Mouse (Mus musculus) natural killer cell, adult 2 months (primary cell): ENCODE measurements around the gene Gprasp1.
A peak's percentile ranks its signal among the peaks of the same experiment; 100 is the strongest.
"Not testable (repeated sequence)": the region's sequence is repeated elsewhere in the genome, so short reads cannot be mapped to it uniquely, and the experiment has no call there.

Source experiments
- DNase-seq, 2 experiments: peaks; one replicate each; pipeline ENCODE4 v3.0.0; 2022; ENCODE audit warnings: low spot score in 2 of 2

Gene Gprasp1

DNA sequence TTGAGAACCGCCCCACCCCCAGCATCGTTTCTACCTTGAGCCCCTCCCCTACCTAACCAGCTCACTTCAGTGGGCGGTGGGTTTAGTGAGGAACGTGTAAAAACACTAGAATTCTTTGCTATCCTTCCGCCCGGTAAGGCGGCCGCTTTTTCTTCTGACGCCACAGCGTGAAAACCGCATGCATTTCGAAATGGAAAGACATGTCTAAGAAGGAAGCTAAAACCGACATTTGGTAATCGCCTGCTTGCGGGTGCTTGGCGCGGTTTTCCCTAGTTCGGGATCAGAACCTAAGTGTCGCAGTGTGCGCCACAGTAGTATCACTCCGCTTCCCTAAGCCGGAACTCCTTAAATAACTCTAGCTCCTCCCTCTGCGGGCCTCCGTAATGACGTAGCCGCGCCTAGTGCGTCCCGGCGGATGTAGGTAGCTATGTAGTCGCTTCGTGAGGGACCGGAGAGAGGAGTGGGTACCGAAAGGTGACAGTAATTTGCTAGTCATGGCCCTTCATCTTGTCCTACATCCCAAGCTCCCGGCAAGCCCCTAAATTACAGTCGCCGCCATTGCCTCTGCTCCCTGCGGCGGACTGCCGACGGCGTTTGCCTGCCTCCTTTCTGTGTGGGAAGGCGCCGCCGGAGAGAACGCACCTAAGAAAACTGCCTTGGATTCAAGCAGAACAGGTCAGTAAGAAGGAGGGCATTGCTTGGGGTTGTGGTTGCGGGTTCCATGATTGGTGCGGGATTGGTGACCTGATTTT, at the start of gene Gprasp1, which contains the start of gene Armcx5:
Gprasp1 (plus strand) TSS at position 430 of the 752 bp plus-strand sequence.
Armcx5 (plus strand) TSS at position 430 of the 752 bp plus-strand sequence.
- DNase-seq, result peak; percentile 78 to 84

GRCm38 (mm10) chrX:135693633-135694032, 48.9 kb upstream of the Gprasp1 start, which contains the start of gene Tcp11x2:
Gene Tcp11x2, minus strand, starts transcription at chrX:135693790.
- DNase-seq, result no peak

DNA sequence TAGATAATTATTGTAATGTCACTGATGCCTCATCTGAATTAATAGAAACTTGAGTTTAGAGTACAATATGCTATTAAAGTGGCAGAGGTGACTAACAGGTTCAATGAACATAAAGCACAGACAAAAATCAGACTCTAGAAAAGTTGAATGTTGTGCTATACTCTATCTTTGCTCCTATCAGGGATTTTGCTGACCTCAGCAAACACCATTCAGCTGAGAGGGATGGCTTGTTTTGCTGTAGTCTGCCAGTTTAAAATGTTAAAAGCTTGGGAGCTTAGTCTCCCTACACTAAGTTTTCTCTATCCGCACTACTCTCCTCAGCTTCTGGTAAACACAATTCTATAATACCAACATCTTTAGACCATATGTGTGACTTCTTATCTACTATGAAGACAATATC, 39.4 kb upstream of the Gprasp1 start:
- no peak for DNase-seq

GRCm38 (mm10) chrX:135704349-135704748, 38.2 kb upstream of the Gprasp1 start:
- no peak for DNase-seq

- no peak for DNase-seq
Measured at GRCm38 (mm10) chrX:135712845-135713244, 29.7 kb upstream of the Gprasp1 start.

GRCm38 (mm10) chrX:135725161-135725560, 17.4 kb upstream of the Gprasp1 start, which contains the start of gene Tmsb15a:
Gene Tmsb15a, minus strand, starts transcription at chrX:135725261.
- DNase-seq, result peak; percentile 32 to 55

GRCm38 (mm10) chrX:135738730-135739520, 3.6 kb upstream of the Gprasp1 start:
- peak in 1 of 2 experiments; percentile 38 for DNase-seq

GRCm38 (mm10) chrX:135743056-135743355, 473 bp downstream of the Gprasp1 start:
- DNase-seq, result no peak

GRCm38 (mm10) chrX:135745376-135745775, 2.8 kb downstream of the Gprasp1 start:
- not testable (repeated sequence) for DNase-seq

DNA sequence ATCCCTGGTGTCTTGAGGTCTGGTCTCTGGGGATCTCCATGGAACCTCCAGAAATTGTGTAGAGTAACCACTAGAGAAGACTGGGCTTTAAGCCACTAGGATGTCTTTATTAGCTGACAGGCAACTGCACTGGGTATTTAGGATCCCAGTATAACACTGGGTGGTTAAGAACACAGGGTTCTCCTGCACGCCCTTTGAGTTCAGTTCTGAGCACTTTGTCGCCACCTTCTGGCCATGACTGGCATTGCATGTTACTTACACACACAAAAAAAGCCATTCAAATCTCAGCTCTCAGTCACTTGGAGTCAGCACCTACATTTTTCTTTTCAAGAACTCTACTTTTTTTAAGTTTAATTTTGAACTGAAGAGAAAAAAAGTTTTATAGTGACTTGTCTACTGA, 10.3 kb downstream of the Gprasp1 start:
- peak; percentile 51 to 62 for DNase-seq

GRCm38 (mm10) chrX:135761707-135762106, 19.2 kb downstream of the Gprasp1 start:
- peak in 1 of 2 experiments; percentile 1 for DNase-seq

- no peak for DNase-seq
Measured at GRCm38 (mm10) chrX:135768043-135768548, 25.6 kb downstream of the Gprasp1 start.

DNA sequence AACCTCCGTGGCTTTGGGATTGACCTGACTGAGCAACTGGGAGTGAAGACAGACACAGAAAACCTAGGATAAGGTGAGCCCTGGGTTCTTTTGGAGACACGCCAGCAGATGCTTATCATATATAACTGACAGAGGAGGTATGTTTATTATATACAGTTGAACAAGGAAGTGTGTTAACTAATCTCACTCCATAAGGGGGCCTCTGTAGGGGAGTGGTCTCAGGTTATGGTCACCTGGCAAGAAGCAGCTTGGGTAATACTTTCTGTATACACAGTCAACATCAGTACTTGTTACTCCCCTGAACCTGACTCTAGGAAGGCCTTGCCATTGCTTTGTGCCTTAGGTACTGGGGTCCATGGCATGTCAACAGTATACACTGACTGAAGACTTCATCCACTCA, 26.0 kb downstream of the Gprasp1 start:
- no peak for DNase-seq

GRCm38 (mm10) chrX:135791536-135791935, 49.0 kb downstream of the Gprasp1 start:
- no peak for DNase-seq

- no peak for DNase-seq
Measured at GRCm38 (mm10) chrX:135792326-135792725, 49.8 kb downstream of the Gprasp1 start.

- peak in 1 of 2 experiments; percentile 13 for DNase-seq
Measured at GRCm38 (mm10) chrX:135795591-135796304, 53.2 kb downstream of the Gprasp1 start.

- DNase-seq, result not testable (repeated sequence)
Measured at GRCm38 (mm10) chrX:135796305-135797211, 54.0 kb downstream of the Gprasp1 start.

- DNase-seq, result peak; percentile 28 to 46
Measured at GRCm38 (mm10) chrX:135797212-135797644, 54.7 kb downstream of the Gprasp1 start, which contains the start of gene Bhlhb9. Gene Bhlhb9, plus strand, starts transcription at chrX:135797594.

- DNase-seq, result no peak
Measured at GRCm38 (mm10) chrX:135804149-135804548, 61.6 kb downstream of the Gprasp1 start.

- peak in 1 of 2 experiments; percentile 5 for DNase-seq
Measured at GRCm38 (mm10) chrX:135805780-135806179, 63.2 kb downstream of the Gprasp1 start.
